Mouse (Mus musculus): ENCODE measurements around the gene Col25a1. TPM values are rescaled to one million over a fixed set of nuclear protein-coding genes. Genes with fewer than 3 reads are reported as not detected.

Col25a1 gene
- polyA plus RNA-seq, 1 experiment = 2.8 TPM

DNA sequence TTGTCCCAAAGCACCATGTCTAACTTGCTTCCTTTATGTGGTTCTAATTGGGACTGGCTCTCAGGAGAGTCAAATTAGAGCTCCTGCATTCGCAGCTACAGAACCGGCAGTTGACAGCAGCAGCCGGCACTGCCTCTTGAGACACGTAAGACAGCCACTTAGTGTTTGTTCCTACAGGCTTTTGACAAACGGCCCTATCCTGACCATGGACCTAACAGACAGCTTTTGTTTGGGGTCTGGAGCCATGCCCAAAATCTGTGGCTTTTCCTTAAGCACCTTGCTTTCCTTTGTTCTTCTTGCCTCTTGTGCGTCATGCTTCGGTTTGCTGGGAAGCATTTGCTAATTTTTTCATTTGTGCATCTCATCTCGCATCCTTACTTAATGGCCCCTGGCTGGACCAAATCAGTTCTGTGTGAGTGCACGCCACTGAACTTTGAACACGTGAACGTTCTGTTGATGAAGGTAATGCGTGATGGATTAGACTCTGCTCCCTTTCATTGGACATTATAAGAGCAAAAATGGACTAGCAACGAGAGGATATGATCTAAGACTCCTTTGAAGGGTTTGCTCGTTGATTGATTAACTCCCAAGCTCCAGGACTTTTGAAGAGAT, 179.5 kb downstream of the Col25a1 start:
- no peak overlapping the region for H3K4me3 ChIP-seq
- no peaks in the 10 kb centered on the region for H3K79me2 ChIP-seq (ENCODE audit: control insufficient read depth, insufficient read depth)
- no peak overlapping the region for H3K4me2 ChIP-seq (ENCODE audit: low read depth)
- no peak overlapping the region for H3ac ChIP-seq (ENCODE audit: control insufficient read depth, insufficient read length)
- H3K36me3 ChIP-seq (ENCODE audit: control insufficient read depth, insufficient read depth) = no peaks in the 10 kb centered on the region
- H3K27me3 ChIP-seq (ENCODE audit: control insufficient read depth, insufficient read depth, insufficient read length) = no peaks in the 10 kb centered on the region
- TF ChIP-seq POLR2AphosphoS2 (IDR thresholded peaks at IDR 0.05; ENCODE audit: insufficient read length, low read depth) (no peak), SRF (IDR thresholded peaks at IDR 0.05; ENCODE audit: control insufficient read depth, insufficient read length, low read depth) (no peak), TCF3 (IDR thresholded peaks at IDR 0.05; ENCODE audit: insufficient read length, low read depth) (no peak), POLR2A (IDR thresholded peaks at IDR 0.05; ENCODE audit: insufficient read length, low read depth) (no peak), MAX (IDR thresholded peaks at IDR 0.05; ENCODE audit: low read depth) (no peak), TCF12 (IDR thresholded peaks at IDR 0.05; ENCODE audit: insufficient read depth, poor library complexity, severe bottlenecking) (no peak), REST (IDR thresholded peaks at IDR 0.05; ENCODE audit: insufficient read depth, insufficient read length) (no peak), MYOG (IDR thresholded peaks at IDR 0.05; ENCODE audit: control insufficient read depth in 1 of 3, insufficient read depth in 1 of 3, insufficient read length in 2 of 3, low read depth in 2 of 3) (no peak), E2F4 (IDR thresholded peaks at IDR 0.05; ENCODE audit: insufficient read depth) (no peak), CEBPB (IDR thresholded peaks at IDR 0.05; ENCODE audit: insufficient read depth, poor library complexity, severe bottlenecking) (no peak), MYOD1 (IDR thresholded peaks at IDR 0.05; ENCODE audit: control insufficient read depth in 1 of 3, insufficient read length in 2 of 3, low read depth in 2 of 3) (no peak), USF1 (IDR thresholded peaks at IDR 0.05; ENCODE audit: low read depth) (no peak)

GRCm38 (mm10) chr3:130313246-130313645, 181.9 kb downstream of the Col25a1 start:
- H3K36me3 ChIP-seq (ENCODE audit: control insufficient read depth, insufficient read depth) = no peaks in the 10 kb centered on the region
- no peak overlapping the region for H3ac ChIP-seq (ENCODE audit: control insufficient read depth, insufficient read length)
- H3K27me3 ChIP-seq (ENCODE audit: control insufficient read depth, insufficient read depth, insufficient read length) = no peaks in the 10 kb centered on the region
- no peak for TF ChIP-seq TCF3 (IDR thresholded peaks at IDR 0.05; ENCODE audit: insufficient read length, low read depth)
- TF ChIP-seq POLR2A (IDR thresholded peaks at IDR 0.05; ENCODE audit: insufficient read length, low read depth) = no peak
- no peak for TF ChIP-seq MAX (IDR thresholded peaks at IDR 0.05; ENCODE audit: low read depth)
- TF ChIP-seq USF1 (IDR thresholded peaks at IDR 0.05; ENCODE audit: low read depth) = no peak
- TF ChIP-seq MYOG (IDR thresholded peaks at IDR 0.05; ENCODE audit: control insufficient read depth in 1 of 3, insufficient read depth in 1 of 3, insufficient read length in 2 of 3, low read depth in 2 of 3) = no peak
- no peak for TF ChIP-seq TCF12 (IDR thresholded peaks at IDR 0.05; ENCODE audit: insufficient read depth, poor library complexity, severe bottlenecking)
- TF ChIP-seq MYOD1 (IDR thresholded peaks at IDR 0.05; ENCODE audit: control insufficient read depth in 1 of 3, insufficient read length in 2 of 3, low read depth in 2 of 3) = no peak
- TF ChIP-seq REST (IDR thresholded peaks at IDR 0.05; ENCODE audit: insufficient read depth, insufficient read length) = no peak
- no peak for TF ChIP-seq SRF (IDR thresholded peaks at IDR 0.05; ENCODE audit: control insufficient read depth, insufficient read length, low read depth)
- TF ChIP-seq POLR2AphosphoS2 (IDR thresholded peaks at IDR 0.05; ENCODE audit: insufficient read length, low read depth) = no peak
- TF ChIP-seq E2F4 (IDR thresholded peaks at IDR 0.05; ENCODE audit: insufficient read depth) = no peak
- H3K79me2 ChIP-seq (ENCODE audit: control insufficient read depth, insufficient read depth) = no peaks in the 10 kb centered on the region
- H3K4me3 ChIP-seq = no peak overlapping the region
- no peak overlapping the region for H3K4me2 ChIP-seq (ENCODE audit: low read depth)

- TF ChIP-seq USF1 (IDR thresholded peaks at IDR 0.05; ENCODE audit: low read depth) (no peak), POLR2A (IDR thresholded peaks at IDR 0.05; ENCODE audit: insufficient read length, low read depth) (no peak), POLR2AphosphoS2 (IDR thresholded peaks at IDR 0.05; ENCODE audit: insufficient read length, low read depth) (no peak), TCF3 (IDR thresholded peaks at IDR 0.05; ENCODE audit: insufficient read length, low read depth) (no peak), REST (IDR thresholded peaks at IDR 0.05; ENCODE audit: insufficient read depth, insufficient read length) (no peak), E2F4 (IDR thresholded peaks at IDR 0.05; ENCODE audit: insufficient read depth) (no peak), CEBPB (IDR thresholded peaks at IDR 0.05; ENCODE audit: insufficient read depth, poor library complexity, severe bottlenecking) (no peak), MYOD1 (IDR thresholded peaks at IDR 0.05; ENCODE audit: control insufficient read depth in 1 of 3, insufficient read length in 2 of 3, low read depth in 2 of 3) (no peak), TCF12 (IDR thresholded peaks at IDR 0.05; ENCODE audit: insufficient read depth, poor library complexity, severe bottlenecking) (no peak), SRF (IDR thresholded peaks at IDR 0.05; ENCODE audit: control insufficient read depth, insufficient read length, low read depth) (no peak), MAX (IDR thresholded peaks at IDR 0.05; ENCODE audit: low read depth) (no peak), MYOG (IDR thresholded peaks at IDR 0.05; ENCODE audit: control insufficient read depth in 1 of 3, insufficient read depth in 1 of 3, insufficient read length in 2 of 3, low read depth in 2 of 3) (no peak)
- Histone ChIP-seq H3ac (ENCODE audit: control insufficient read depth, insufficient read length) (no peak overlapping the region), H3K27me3 (ENCODE audit: control insufficient read depth, insufficient read depth, insufficient read length) (no peaks in the 10 kb centered on the region), H3K79me2 (ENCODE audit: control insufficient read depth, insufficient read depth) (no peaks in the 10 kb centered on the region), H3K4me3 (no peak overlapping the region), H3K4me2 (ENCODE audit: low read depth) (no peak overlapping the region), H3K36me3 (ENCODE audit: control insufficient read depth, insufficient read depth) (no peaks in the 10 kb centered on the region)
Measured at GRCm38 (mm10) chr3:130327039-130328015, 196.0 kb downstream of the Col25a1 start.

- H3K4me2 ChIP-seq (ENCODE audit: low read depth) = no peak overlapping the region
- H3K36me3 ChIP-seq (ENCODE audit: control insufficient read depth, insufficient read depth) = no peaks in the 10 kb centered on the region
- H3K79me2 ChIP-seq (ENCODE audit: control insufficient read depth, insufficient read depth) = no peaks in the 10 kb centered on the region
- no peak overlapping the region for H3ac ChIP-seq (ENCODE audit: control insufficient read depth, insufficient read length)
- H3K27me3 ChIP-seq (ENCODE audit: control insufficient read depth, insufficient read depth, insufficient read length) = no peaks in the 10 kb centered on the region
- no peak overlapping the region for H3K4me3 ChIP-seq
- TF ChIP-seq POLR2AphosphoS2 (IDR thresholded peaks at IDR 0.05; ENCODE audit: insufficient read length, low read depth) (no peak), TCF12 (IDR thresholded peaks at IDR 0.05; ENCODE audit: insufficient read depth, poor library complexity, severe bottlenecking) (no peak), POLR2A (IDR thresholded peaks at IDR 0.05; ENCODE audit: insufficient read length, low read depth) (no peak), USF1 (IDR thresholded peaks at IDR 0.05; ENCODE audit: low read depth) (no peak), MAX (IDR thresholded peaks at IDR 0.05; ENCODE audit: low read depth) (no peak), MYOG (IDR thresholded peaks at IDR 0.05; ENCODE audit: control insufficient read depth in 1 of 3, insufficient read depth in 1 of 3, insufficient read length in 2 of 3, low read depth in 2 of 3) (no peak), CEBPB (IDR thresholded peaks at IDR 0.05; ENCODE audit: insufficient read depth, poor library complexity, severe bottlenecking) (no peak), TCF3 (IDR thresholded peaks at IDR 0.05; ENCODE audit: insufficient read length, low read depth) (no peak), REST (IDR thresholded peaks at IDR 0.05; ENCODE audit: insufficient read depth, insufficient read length) (no peak), MYOD1 (IDR thresholded peaks at IDR 0.05; ENCODE audit: control insufficient read depth in 1 of 3, insufficient read length in 2 of 3, low read depth in 2 of 3) (no peak), E2F4 (IDR thresholded peaks at IDR 0.05; ENCODE audit: insufficient read depth) (no peak), SRF (IDR thresholded peaks at IDR 0.05; ENCODE audit: control insufficient read depth, insufficient read length, low read depth) (no peak)
Measured at GRCm38 (mm10) chr3:130328909-130329308, 197.6 kb downstream of the Col25a1 start.
